Mouse (Mus musculus): ENCODE results near the gene Rgsl1.

DNA sequence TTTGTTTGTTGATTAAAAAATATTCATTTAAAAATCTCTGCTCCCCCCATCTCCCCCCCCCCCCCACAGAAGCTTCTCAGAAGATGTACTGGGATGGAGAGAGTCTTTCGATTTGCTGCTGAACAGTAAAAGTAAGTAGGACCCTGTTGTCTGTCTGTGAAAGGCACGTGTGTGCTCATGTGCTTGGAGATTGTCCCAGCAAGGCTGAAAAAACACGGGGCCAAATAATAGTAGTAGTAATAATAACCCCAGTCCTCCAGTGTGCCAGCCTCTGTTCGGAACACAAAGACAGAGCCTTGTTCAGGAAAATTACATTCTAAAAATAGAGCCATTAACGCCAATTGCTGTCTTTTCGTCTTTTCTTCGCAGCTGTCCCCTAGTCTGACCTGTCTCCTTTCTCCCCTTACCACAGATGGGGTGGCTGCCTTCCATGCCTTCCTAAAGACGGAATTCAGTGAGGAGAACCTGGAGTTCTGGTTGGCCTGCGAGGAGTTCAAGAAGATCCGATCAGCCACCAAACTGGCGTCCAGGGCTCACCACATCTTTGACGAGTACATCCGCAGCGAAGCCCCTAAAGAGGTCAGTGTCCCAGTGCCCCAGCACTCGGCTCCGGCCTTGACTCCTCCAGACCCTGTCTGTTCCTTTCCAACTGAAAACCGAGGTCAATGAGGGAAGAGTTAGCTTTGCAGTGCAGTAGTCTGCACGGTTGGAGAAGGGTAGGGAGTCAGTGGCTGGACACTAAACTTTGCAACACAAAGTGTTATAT, 102.2 kb downstream of the Rgsl1 start:
- no peak for TF ChIP-seq POLR2A (IDR thresholded peaks at IDR 0.05; ENCODE audit: extremely low read depth, insufficient read depth, low read length)
- no peak for TF ChIP-seq CTCF (IDR thresholded peaks at IDR 0.05; ENCODE audit: extremely low read depth, insufficient read depth, low read length)

Data from cortical plate, adult 2 months (tissue).